Mouse (Mus musculus) retina, postnatal 1 day (tissue): Measurements from ENCODE around the gene Ets2.

Source experiments
- DNase-seq: peaks from one replicate; pipeline ENCODE4 v3.0.0-alpha.2; 2012

The Ets2 gene

DNA sequence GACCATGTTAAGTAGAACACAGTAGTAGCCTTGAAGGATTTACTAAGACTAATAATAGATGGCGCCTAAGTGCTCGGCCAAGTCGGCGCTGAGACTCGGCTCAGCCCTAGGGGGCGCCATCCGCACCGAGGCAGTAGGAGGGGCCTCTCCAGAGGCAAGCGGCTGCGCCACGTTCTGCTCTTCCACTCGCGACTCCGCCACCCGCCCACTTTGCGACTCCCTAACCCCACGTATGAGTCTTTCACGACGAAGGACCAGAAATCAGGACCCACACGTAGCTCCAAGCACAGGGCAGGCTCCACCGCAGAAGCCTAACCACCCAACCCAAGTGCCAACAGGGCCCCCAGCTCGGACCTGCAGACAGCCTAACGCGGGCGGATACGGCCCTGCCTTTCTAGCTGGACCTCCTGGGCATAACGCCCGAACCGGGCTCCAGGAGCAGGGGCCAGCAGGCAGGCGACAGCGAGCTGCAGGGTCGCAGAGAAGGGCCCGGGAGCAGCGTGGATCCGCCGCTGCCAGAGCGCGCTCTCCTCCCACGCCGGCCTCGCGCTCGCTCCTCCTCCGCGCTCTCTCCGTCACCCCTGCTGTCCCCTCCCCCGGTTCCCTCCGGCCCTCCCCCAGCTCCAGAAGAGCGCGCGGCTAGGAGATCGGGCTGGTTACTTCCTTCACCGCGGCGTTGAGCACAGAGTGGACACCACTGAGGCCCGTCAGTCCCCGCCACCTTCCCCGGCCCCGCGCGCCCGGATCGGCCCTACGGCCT is at the start of gene Ets2:
Gene Ets2, plus strand, starts transcription at position 274 of the 760 bp plus-strand sequence.
- peak; percentile 92 for DNase-seq

GRCm38 (mm10) chr16:95654204-95654611 is 47.7 kb upstream of the Ets2 start:
- DNase-seq, result peak; percentile 86

DNA sequence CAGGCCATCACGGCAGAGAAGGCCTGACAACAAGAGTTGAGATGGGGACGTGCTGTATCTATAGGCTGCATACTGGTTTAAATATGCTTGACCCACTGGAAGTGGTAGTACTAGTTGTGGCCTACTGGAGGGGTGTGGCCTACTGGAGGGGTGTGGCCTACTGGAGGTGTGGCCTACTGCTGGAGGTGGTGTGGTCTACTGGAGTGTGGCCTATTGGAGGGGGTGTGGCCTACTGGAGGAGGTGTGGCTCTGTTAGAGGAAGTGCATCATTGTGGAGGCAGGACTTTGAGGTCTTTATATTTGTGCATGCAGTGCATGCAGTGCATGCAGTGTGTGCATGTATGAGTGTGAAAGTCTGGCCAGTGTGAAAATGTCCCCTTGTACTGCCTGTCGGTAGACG is 45.3 kb upstream of the Ets2 start:
- DNase-seq, result no peak

DNA sequence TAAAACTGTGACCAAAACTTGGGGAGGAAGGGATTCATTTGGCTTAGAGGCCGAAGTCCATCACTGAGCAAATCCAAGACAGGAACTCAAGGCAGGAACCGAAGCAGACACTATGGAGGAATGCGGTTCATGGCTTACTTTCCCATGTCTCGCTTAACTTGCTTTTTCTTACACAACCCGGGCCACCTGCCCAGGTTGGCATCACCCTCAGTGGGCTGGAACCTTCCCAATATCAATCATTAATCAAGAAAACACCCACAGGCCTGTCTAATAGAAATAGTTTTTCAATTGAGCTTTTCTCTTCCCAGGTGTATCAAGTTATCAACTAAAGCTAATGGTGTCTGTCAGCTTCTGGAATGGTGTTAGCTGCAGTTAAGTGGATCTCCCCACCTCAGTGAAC is 44.7 kb upstream of the Ets2 start:
- no peak for DNase-seq

GRCm38 (mm10) chr16:95657756-95658155 is 44.1 kb upstream of the Ets2 start:
- DNase-seq, result no peak

GRCm38 (mm10) chr16:95658836-95659430 is 42.9 kb upstream of the Ets2 start:
- peak; percentile 20 for DNase-seq

- no peak for DNase-seq
Measured at GRCm38 (mm10) chr16:95659461-95659860, 42.4 kb upstream of the Ets2 start.

GRCm38 (mm10) chr16:95660909-95661308 is 41.0 kb upstream of the Ets2 start:
- DNase-seq, result no peak

DNA sequence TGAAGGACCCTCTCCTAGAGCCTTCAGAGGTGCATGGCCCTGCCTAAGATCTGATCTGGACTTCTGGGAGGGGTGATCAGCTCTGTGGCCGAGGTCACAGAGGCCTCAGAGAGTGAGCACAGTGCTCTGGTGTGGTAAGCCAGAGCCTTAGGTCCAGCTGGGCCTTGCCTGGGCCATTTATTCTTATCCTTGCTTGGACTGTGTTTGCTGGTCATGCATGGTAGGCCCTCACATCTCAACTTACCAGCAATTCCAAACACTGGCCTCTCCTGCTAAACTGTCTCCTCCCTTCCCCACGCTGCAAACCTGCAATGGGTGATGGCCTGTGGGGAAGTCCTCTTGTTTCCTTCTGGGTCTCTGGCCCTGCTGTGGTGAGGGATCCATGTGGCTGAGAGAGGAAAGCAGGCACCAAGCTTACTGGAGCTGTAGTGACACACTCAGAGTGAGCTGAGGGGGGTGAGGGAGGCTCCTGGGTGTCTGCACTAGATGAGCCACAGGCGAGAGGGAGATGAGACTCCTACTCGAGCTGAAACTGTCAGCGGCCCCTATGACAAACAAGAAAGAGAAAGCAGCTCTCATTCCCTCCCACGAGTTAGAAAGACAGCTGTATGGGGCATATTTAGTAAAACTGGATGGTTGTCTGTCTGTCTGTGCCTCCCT is 36.3 kb upstream of the Ets2 start:
- DNase-seq, result no peak

DNA sequence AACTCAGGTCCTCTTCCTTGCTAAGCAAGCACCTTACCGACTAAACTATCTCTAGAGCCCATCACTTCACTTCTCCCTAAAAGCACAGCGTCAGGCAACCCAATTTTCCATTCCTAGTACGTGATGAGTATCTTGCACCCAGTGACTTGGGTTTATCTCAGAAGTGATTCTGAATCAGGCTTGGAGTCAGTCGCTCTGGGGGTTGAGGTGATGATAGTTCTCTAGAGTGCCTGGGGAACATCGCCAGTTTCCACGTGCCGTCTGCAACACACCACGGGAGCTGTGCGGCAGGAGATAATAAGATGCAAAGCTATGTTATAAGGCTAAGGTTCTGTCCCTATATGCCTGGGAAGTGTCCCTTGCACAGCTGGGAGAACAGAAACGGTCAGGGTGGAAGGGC is 35.6 kb upstream of the Ets2 start:
- DNase-seq, result no peak

DNA sequence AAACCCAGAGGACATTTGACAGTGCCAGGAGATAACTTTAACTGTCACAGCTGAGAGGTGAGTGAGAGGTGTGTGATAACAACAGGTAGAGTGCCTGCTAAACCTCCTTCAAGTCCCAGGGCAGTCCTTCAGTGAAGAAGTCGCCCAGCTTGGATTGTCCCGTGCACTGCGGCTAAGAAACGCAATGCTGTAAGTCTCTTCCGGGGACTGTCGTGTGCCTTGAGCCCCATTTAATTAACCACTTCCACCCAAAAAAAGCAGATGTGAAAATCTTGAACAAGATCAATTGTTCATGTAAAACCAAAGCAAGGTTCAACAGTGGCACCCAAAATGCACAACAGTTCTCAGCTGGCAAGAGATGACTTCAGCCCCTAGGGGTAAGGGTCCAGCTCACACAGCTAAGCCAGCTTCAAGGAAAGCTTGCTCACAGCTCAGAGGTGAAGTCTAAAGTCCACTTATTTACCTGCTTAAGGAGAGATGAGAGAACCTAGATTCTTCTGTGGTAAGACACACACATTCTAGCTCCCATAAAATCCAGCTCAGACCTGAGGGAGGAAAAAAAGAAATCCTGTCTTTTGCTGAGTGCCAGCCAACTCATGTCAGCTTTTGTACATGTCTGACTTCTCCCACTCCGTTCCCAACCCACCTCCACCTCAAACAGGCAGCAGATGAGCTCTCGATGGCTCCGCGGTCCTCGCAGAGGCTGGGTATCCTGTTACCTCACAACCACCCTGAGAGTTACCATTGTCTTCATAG is 34.3 kb upstream of the Ets2 start:
- DNase-seq, result no peak

GRCm38 (mm10) chr16:95668151-95668993 is 33.5 kb upstream of the Ets2 start:
- DNase-seq, result peak; percentile 50

DNA sequence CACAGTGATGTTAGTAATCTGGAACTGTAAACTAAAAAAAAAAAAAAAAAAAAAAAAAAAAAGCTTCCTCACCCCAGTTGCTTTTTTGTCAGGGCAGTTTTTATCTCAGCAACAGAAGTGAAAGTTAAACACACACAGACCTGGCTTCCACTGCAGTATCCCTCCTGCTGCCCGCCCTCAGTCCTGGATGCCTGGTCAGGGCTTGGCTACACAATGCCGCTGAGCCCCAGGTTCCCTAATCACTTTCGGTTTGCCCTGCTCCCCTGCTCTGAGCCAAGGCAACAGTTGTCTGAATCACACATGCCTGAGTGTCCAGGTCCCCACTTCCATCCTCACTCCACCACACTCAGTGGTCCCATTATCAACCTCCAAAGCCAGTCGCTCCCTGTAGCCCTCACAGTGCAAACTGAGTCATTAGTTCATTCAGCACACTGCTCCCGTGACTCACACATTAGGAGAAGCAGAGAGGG is 27.4 kb upstream of the Ets2 start:
- no peak for DNase-seq

DNA sequence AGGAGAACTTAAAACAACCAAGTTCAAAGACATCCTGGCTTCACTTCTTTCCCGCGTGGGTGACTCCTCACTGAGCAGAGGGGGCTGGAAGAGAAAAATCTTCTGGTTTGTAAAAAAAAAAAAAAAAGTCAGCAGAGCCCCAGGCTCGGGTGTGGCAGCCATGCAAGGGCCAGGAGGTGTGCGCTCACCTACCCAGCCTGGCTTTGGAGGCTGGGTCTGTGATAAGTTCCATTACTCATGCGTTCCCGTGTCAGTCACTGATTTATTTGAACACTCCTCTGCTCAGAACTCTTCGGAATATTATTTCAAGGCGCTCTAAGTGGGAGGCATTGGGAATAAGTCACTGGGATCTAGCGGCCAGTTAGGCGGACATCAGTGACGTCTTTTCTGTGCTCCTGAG is 26.7 kb upstream of the Ets2 start:
- no peak for DNase-seq

DNA sequence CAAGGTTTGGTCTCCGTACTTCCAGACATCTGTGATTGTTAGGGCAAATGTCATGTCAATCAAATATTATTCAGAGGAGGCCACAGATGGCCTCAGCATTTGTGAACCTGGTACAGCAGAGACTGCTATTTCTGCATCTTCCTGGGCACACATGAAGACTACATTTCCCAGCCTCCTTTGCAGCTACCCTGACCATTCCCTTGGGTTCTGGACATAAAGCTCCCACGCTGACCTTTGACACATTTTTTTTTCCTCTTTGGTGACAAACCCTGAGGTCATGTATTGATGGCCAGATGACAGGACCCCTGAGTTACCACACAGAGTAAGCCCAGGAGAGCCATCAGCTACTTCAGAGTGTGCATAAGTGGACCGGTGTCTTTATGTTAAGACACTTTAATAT is 25.2 kb upstream of the Ets2 start:
- DNase-seq, result no peak

DNA sequence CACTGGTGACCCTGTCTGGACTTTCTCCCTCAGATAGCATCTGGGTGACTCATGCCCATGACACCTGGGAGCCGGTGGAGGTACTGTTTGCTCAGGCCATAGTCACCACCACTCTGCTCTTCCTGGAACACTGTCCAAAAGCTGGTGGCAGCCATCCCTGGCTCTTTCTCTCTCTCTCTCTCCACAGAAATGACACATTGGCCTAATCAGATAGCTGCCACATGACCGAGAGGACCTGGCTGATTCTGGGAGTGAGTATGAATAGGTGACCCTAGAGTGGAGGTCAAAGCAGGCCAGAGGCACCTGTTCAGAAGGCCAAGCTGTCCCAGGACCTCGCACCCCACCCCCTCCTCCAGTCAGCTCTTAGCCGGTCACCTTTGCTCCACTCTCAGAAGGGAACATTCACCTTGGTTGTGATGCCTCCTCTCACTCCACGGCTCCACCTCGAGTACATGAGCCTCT is 19.4 kb upstream of the Ets2 start:
- DNase-seq, result no peak

DNA sequence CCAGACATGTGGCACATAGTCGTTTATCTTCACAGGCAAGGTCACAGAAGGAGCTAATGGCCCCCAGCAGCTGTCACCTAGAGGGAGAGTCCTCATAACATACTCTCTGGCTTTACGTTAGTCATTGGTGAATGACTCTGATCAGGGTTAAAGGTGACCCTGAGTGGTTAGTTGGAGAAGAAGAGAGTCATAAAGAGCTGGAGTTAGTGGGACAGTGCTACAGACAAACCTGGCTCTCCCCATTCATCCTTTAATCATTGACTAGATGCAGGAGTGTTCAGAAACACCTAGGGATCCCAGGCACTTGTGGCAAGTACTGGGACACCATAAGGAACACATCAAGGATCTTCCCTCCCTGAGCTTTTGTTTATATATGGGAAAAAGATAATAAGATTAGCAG is 16.1 kb upstream of the Ets2 start:
- DNase-seq, result no peak

DNA sequence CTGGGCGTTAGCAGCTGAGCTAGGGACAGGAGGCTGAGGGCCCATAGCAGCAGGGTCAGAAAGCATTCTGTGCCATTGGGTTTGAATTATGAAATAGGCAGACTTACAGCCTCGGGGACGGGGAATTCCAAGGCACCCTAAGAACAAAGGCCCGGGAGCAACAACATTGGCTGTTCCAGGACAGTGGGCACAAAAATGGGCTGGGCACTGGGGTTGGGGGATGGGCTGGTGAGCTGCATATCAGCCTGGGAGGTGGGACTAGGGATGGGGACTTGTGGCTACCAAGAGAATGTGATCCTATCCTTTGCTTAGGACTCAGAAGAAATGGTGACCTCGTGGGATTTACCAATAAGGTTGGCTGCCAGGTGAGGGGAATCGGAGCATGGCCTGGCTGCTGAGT is 15.6 kb upstream of the Ets2 start:
- no peak for DNase-seq

GRCm38 (mm10) chr16:95686901-95687300 is 15.0 kb upstream of the Ets2 start:
- no peak for DNase-seq

GRCm38 (mm10) chr16:95688010-95688409 is 13.9 kb upstream of the Ets2 start:
- no peak for DNase-seq

- DNase-seq, result no peak
Measured at GRCm38 (mm10) chr16:95696599-95696998, 5.3 kb upstream of the Ets2 start.

DNA sequence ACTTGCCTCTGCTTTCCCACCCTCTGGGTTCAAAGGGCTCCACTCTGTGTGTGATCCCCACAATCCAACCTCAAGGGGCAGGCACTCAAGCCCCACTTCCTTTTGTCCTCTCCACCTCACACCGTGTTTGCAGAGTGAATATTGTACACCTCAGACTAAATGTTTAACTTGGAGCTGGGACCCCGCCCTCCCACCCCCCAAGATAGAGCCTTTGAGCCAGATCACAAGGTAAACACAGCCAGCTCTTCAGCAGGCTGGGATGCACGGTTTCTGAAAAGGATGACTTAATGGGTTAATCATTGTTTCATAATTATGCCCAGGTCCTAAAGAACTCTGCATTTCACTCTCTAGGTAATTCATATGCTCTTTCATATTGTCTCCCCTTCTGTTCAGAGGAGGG is 2.2 kb upstream of the Ets2 start:
- DNase-seq, result no peak
